Mouse (Mus musculus): ENCODE results near the gene Ankrd55.

Ankrd55 gene

GRCm38 (mm10) chr13:112345542-112345941 is 57.3 kb downstream of the Ankrd55 start:
- DNase-seq, result no peak

DNA sequence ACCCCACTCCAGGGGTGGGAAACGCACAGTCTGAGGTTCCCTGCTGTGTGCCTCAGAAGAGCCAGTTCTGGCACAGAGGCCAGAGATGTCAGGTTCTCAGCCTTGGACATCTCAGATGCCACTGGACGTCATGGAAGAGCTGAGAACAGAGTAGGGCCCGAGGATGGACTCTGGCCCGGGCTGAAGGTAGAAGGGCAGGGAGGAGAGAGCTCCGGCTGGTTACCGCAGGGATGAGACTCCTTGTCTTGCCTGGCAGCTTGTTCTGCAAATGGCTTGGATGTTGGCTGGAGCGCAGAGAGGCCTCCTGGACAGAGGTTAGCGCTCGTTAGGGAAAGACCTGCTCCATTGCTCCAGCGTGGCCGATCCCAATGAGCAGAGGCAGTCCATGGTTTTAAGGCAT is 57.8 kb downstream of the Ankrd55 start:
- DNase-seq, result no peak

- DNase-seq, result no peak
These were observed 58.5 kb downstream of the Ankrd55 start for GRCm38 (mm10) chr13:112346659-112347142.

GRCm38 (mm10) chr13:112348250-112348649 is 60.0 kb downstream of the Ankrd55 start:
- no peak for DNase-seq

- DNase-seq, result no peak
These were observed 60.7 kb downstream of the Ankrd55 start for GRCm38 (mm10) chr13:112348896-112349484.

- no peak for DNase-seq
These were observed 61.2 kb downstream of the Ankrd55 start for GRCm38 (mm10) chr13:112349500-112349899.

DNA sequence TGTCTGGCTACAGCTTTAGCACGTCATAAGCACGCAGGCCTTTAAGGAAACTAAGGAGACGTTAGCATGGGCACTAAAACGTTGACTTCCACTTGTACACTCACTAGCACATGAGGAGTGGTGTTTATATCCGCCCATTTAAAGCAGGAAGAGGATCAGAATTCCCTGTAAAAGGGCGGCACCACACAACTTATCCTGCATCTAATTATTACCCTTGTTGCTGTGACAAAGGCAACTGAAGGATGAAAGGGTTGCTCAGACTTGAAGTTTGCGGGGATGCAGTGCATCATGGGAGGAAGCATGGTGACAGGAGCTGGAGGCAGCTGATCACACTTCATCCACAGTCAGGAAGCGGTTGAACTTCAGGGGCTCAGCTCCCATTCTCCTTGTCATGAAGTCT is 63.7 kb downstream of the Ankrd55 start:
- DNase-seq, result no peak

DNA sequence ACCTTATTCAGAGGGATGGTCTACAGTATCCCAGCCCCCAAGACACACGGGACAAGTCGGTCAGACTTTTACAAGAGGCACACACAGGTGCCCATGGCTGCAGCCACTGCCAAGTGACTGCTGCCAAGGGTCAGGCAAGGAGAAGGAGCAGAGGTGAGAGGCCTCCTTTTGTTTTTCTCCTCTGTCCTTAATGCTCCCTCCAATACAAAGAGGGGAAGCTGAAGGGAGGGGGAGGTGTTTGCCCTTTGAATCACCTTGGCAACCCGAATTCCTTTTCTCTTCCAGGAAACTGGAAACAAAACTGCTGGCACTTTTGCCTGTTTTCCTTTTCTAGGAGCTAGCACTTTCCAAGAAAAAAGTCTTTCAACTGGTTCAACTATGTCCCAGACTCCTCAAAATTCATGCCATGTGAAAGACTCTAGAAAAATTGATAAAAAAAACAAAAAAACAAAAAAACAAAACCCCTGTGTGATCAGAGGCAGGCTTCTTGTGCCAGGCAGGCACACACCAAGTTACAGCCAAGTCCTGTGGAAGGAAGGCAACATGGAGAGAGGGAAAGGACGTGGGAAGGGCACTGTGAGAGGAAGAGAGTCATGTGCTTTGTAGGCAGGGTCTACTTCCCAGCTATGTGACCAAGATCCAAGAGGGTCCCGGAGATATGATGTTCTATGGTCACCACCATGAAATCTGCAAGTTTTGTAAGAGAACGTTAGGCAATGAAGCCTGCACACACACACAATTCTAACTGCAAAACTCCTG is 66.0 kb downstream of the Ankrd55 start:
- DNase-seq, result no peak

DNA sequence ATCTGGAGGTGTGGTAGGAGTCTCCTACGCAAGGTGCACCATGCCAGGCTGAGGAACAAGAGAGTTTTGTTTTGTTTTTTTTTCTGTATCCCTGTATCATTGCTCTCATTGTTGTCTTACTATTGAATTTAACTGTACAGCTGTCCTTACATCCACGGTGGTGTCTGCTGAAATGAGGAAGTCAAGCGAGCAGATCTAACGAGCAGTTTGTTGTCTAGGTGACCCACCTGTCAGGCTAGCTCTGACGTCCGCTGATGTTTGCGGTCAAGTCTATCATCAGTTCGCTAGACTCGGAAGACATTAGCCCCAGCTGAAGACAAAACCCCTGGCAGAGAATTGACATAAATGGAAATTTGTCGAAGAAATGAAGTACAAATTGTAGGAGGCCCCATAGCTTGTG is 66.7 kb downstream of the Ankrd55 start:
- no peak for DNase-seq

DNA sequence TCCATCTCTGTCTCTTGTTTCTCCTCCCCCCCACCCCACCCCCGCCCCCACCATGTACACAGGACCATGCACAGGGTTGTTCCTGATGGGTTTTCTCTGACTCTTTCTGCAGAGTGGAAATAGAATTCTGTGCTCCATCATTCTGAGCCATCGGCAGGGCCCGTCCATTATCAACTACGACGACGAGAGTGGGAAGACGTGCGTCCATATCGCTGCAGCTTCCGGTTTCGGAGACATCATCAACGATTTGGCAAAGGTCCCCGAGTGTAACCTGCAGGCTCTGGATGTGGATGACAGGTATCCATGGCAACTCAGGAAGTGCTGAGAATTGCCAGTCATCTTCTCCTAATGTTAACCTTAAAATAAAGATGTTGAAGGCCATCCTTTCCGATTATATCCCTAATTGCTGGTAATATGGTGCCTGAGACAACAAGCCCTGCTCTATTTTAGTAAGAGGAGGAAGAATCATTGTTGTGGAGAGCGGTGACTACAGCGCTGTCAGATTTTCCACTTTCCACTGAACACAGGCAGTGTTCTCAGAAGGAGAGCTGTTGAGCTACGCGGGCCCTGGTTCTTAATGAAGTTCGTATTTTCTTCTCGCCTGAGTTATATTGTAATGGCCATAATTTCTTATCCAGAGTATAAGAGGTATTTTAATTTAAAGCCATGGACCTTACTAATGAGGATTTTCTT is 67.7 kb downstream of the Ankrd55 start:
- DNase-seq, result no peak

DNA sequence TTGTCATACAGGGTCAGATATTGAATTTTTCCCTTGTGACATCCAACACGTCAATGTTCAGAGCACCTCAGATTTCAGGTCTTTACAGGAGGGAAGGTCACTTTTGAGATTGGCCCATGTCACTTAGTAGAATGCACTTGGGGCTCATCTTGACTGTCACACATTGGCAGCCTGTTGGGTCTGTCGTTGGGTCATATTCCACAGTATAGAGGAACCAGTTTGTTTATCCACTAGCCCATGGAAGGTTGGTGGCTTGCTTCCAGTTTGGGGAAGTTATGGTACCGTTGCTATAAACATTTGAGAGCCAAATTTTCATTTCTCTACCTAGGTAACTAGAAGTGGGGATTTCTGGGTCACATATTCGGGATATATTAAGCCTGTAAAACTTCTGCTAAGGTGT is 73.3 kb downstream of the Ankrd55 start:
- no peak for DNase-seq

DNA sequence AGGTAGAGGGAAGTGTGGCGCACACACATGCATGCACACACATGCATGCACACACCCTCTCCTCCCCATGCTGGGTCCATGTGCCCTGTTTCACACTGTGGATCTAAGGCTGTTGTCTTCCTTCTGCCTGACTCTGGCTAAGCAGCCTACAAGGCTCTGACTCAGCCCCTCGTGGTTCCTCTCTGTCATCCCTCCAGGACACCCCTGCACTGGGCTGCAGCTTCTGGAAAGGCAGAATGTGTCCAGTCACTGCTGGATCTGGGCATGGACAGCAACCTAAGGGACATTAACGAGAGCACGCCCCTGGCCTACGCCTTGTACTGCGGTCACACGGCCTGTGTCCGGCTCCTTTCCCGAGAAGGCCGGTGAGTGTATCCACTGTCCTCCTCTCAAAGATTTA is 75.0 kb downstream of the Ankrd55 start:
- DNase-seq, result no peak

DNA sequence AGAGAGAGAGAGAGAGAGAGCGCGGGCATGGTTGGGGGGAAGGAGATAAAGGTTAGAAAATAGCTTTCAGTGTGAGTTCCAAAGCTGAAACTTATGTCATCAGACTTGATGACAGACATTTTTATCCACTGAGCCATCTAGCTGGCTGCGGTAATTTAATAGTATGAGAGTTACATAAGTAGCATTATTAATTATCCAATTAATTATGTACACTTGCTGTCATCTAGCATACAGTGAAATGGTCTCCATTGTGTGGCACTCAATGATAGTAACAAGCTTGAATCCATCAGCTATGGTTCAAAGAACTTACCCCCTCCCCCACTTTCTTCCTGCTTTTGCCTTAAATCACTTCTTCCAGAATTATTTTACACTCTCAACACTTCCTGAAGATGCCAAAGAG is 75.5 kb downstream of the Ankrd55 start:
- DNase-seq, result no peak

- no peak for DNase-seq
These were observed 76.4 kb downstream of the Ankrd55 start for GRCm38 (mm10) chr13:112364698-112365097.

- no peak for DNase-seq
These were observed 77.1 kb downstream of the Ankrd55 start for GRCm38 (mm10) chr13:112365303-112365702.

DNA sequence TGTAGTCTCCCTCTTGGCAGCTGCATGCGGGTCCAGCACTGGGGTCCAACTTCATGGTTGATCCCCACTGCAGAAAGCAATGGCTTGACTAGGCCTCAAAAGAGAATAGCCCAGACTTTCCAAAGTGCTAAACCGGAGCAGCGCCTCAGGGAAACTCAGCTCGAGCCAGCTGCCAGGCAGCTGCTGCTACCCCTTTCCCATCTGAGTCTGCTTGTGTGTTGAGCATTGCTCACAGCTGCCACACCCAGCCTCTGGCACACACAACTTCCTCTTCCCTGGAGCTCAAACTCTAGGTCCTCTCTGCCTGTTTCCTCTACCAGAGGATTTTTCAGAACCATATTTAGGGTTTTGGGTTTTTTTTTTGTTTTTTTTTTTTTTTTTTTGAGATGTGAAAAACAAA is 77.5 kb downstream of the Ankrd55 start:
- DNase-seq, result no peak

DNA sequence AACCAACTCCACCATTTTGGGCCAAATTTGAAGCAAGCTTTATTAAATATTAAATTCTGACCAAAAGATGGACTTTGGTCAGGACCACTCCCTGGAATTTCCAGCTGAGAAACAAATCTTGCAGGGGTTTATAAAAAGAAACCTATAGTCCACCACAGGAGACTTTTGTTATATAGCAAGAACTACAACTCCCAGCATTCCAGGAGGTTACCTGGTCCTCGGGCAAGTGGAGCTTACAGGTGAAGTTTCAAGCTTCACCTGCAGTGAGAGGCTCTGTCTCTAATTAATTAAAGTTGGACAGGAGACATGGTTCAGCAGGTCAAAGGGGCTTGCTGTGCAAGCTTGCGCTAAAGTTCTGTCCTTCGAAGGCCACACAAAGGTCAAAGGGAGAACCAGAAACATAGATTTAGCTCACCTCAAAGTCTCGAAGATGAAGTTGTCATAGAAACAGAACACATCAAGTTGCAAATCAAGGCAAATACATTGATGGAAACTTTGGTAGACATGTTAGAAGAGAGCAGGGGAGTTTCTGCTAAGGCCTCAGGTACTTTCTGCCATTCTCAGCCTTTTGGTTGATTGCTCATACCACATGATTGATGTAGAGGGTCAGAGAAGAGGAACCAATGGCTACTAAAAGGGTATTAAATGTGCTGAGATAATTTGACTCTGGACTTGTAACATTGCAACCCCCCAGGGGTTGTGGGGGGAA is 78.2 kb downstream of the Ankrd55 start:
- DNase-seq, result no peak

DNA sequence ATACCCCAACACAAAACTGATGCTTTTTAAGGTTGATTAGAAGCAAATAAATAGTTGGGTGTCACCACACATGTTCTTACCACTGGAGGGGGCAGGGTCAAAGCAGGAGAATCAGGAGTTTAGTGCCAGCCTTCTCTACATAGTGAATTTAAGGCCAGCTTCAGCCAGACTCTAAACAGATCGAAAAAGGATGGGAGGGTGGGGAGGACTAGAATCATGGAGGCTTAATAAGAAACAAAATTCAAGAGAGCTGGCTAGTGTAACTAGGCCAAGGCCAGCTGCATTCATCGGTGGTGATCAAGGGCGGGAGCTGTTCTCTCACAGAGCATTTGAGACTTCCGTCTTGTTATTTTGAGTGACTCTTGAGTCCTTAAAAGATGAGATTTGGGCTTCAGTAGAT is 83.5 kb downstream of the Ankrd55 start:
- DNase-seq, result no peak

DNA sequence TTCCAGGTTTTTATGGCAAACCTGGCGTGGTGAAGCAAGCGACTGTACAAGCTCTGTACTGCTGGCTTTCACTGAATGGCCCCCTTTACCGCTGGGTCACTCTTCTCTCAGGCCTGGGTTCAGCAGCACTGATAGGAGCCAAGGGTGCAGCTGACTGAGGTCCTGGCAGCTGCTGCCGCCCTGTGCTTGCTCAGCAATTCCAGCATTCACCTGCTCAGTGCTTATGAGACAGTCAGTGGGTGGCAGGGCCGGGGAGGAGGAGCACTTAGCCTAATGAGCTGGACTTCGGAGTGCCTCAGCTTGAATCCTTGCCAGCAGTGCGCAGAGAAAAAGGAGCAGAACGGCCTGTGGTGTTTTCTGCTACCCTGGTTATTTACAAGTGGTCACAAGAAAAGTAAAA is 87.5 kb downstream of the Ankrd55 start:
- DNase-seq, result no peak

- DNase-seq, result no peak
These were observed 90.6 kb downstream of the Ankrd55 start for GRCm38 (mm10) chr13:112378782-112379305.

DNA sequence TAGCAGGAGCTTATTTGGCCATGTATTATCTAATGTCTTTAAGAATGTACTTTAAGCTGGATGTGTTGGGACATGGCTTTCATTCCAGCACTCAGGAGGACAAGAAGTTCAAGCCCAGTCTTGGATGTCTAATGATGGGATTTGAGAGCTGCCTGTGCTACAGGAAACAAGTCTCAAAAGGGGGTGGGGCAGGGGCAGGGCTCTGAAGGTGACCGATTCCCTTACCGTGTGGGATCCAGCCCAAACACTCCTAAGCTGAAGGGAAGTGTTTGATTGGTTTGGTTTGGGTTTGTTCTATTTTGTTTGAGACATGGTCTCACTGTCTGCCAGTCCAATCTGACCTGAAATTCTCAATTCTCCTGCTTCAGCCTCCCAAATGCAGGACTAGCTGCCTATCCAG is 93.2 kb downstream of the Ankrd55 start:
- no peak for DNase-seq

GRCm38 (mm10) chr13:112382457-112382856 is 94.2 kb downstream of the Ankrd55 start:
- no peak for DNase-seq

DNA sequence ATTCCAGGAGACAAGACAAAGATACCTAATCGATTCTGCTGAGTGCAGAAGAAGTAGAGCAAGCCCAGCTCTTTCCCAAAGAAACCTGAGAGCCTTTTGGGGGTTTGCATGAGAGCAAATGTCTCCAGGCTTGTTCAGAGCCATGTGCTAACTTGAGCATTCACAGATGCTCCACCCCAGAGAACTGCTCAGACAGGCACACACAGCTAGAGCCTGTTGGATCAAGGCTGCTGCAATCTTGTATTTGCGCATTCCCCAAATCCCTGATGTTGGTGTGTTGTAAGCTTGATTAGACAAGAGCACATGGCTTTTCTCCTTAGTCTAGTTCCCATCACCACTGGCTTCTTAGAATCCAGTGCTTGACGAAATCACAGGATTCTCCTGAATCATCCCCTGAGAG is 94.7 kb downstream of the Ankrd55 start:
- DNase-seq, result no peak

All from right cerebral cortex, postnatal 25 days (tissue).